Mouse (Mus musculus): ENCODE results near the gene Jak1. TPM values are rescaled to one million over a fixed set of nuclear protein-coding genes. Genes with fewer than 3 reads are reported as not detected.

The Jak1 gene
- polyA plus RNA-seq, 1 experiment: 33.5 TPM

DNA sequence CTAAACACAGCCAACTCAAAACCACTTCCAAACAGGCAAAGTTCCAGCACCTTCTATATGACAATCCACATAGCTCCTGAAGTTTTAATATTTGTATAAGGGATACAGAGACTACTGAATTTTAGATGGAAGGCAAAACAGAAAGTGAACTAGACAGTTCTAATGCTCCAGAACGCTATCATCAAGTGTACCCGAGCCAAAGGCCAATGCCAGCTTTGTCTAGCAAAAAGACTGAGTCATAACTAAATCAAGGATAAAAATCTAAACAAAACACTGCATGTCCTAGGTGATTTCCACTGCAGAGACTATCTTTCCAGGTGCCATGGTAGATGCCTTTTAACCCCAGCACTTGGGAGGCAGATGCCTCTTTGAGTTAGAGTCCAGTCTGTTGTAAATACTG, 68.7 kb downstream of the Jak1 start:
- Histone ChIP-seq H3K4me3 (no peak overlapping the region), H3K4me2 (ENCODE audit: low read depth) (peak overlapping the region; percentile 35), H3K27me3 (ENCODE audit: control insufficient read depth, insufficient read depth, insufficient read length) (no peaks in the 10 kb centered on the region), H3ac (ENCODE audit: control insufficient read depth, insufficient read length) (no peak overlapping the region), H3K79me2 (ENCODE audit: control insufficient read depth, insufficient read depth) (peaks cover 7% of the 10 kb centered on the region), H3K36me3 (ENCODE audit: control insufficient read depth, insufficient read depth) (no peaks in the 10 kb centered on the region)
- TF ChIP-seq MAX (IDR thresholded peaks at IDR 0.05; ENCODE audit: low read depth) (no peak), POLR2AphosphoS2 (IDR thresholded peaks at IDR 0.05; ENCODE audit: insufficient read length, low read depth) (no peak), USF1 (IDR thresholded peaks at IDR 0.05; ENCODE audit: low read depth) (no peak), POLR2A (IDR thresholded peaks at IDR 0.05; ENCODE audit: insufficient read length, low read depth) (no peak), MYOG (IDR thresholded peaks at IDR 0.05; ENCODE audit: control insufficient read depth in 1 of 3, insufficient read depth in 1 of 3, insufficient read length in 2 of 3, low read depth in 2 of 3) (no peak), CEBPB (IDR thresholded peaks at IDR 0.05; ENCODE audit: insufficient read depth, poor library complexity, severe bottlenecking) (no peak), MYOD1 (IDR thresholded peaks at IDR 0.05; ENCODE audit: control insufficient read depth in 1 of 3, insufficient read length in 2 of 3, low read depth in 2 of 3) (no peak), SRF (IDR thresholded peaks at IDR 0.05; ENCODE audit: control insufficient read depth, insufficient read length, low read depth) (no peak), E2F4 (IDR thresholded peaks at IDR 0.05; ENCODE audit: insufficient read depth) (no peak), TCF3 (IDR thresholded peaks at IDR 0.05; ENCODE audit: insufficient read length, low read depth) (no peak), REST (IDR thresholded peaks at IDR 0.05; ENCODE audit: insufficient read depth, insufficient read length) (no peak), TCF12 (IDR thresholded peaks at IDR 0.05; ENCODE audit: insufficient read depth, poor library complexity, severe bottlenecking) (no peak)

DNA sequence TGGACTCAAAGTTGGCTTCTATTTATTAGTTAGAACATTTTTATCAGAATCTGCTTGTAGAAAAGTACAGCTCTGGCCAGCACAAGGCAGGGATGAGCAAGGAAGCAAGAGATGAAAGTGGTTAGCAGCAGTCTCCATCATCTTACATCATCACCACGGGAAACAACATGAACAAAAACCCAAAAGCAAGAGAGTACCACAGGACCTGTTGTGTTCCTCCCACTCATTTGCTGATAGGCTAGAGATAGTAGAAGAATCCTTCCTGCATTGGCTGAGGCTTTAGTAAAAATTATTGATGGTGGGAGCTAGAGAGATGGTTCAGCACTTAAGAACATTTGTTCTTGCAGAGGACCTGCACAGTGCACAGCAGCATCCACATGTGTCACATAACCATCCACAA, 70.9 kb downstream of the Jak1 start:
- Histone ChIP-seq H3K4me2 (ENCODE audit: low read depth) (no peak overlapping the region), H3K27me3 (ENCODE audit: control insufficient read depth, insufficient read depth, insufficient read length) (no peaks in the 10 kb centered on the region), H3ac (ENCODE audit: control insufficient read depth, insufficient read length) (no peak overlapping the region), H3K36me3 (ENCODE audit: control insufficient read depth, insufficient read depth) (peaks cover 13% of the 10 kb centered on the region), H3K79me2 (ENCODE audit: control insufficient read depth, insufficient read depth) (no peaks in the 10 kb centered on the region), H3K4me3 (no peak overlapping the region)
- TF ChIP-seq SRF (IDR thresholded peaks at IDR 0.05; ENCODE audit: control insufficient read depth, insufficient read length, low read depth) (no peak), E2F4 (IDR thresholded peaks at IDR 0.05; ENCODE audit: insufficient read depth) (no peak), CEBPB (IDR thresholded peaks at IDR 0.05; ENCODE audit: insufficient read depth, poor library complexity, severe bottlenecking) (no peak), TCF12 (IDR thresholded peaks at IDR 0.05; ENCODE audit: insufficient read depth, poor library complexity, severe bottlenecking) (no peak), TCF3 (IDR thresholded peaks at IDR 0.05; ENCODE audit: insufficient read length, low read depth) (no peak), REST (IDR thresholded peaks at IDR 0.05; ENCODE audit: insufficient read depth, insufficient read length) (no peak), MAX (IDR thresholded peaks at IDR 0.05; ENCODE audit: low read depth) (no peak), POLR2AphosphoS2 (IDR thresholded peaks at IDR 0.05; ENCODE audit: insufficient read length, low read depth) (no peak), POLR2A (IDR thresholded peaks at IDR 0.05; ENCODE audit: insufficient read length, low read depth) (no peak), MYOG (IDR thresholded peaks at IDR 0.05; ENCODE audit: control insufficient read depth in 1 of 3, insufficient read depth in 1 of 3, insufficient read length in 2 of 3, low read depth in 2 of 3) (no peak), USF1 (IDR thresholded peaks at IDR 0.05; ENCODE audit: low read depth) (no peak)

GRCm38 (mm10) chr4:101192241-101192976, 72.7 kb downstream of the Jak1 start:
- Histone ChIP-seq H3K79me2 (ENCODE audit: control insufficient read depth, insufficient read depth) (no peaks in the 10 kb centered on the region), H3K4me3 (no peak overlapping the region), H3ac (ENCODE audit: control insufficient read depth, insufficient read length) (no peak overlapping the region), H3K4me2 (ENCODE audit: low read depth) (no peak overlapping the region), H3K27me3 (ENCODE audit: control insufficient read depth, insufficient read depth, insufficient read length) (no peaks in the 10 kb centered on the region), H3K36me3 (ENCODE audit: control insufficient read depth, insufficient read depth) (peaks cover 13% of the 10 kb centered on the region)
- TF ChIP-seq POLR2AphosphoS2 (IDR thresholded peaks at IDR 0.05; ENCODE audit: insufficient read length, low read depth) (no peak), SRF (IDR thresholded peaks at IDR 0.05; ENCODE audit: control insufficient read depth, insufficient read length, low read depth) (no peak), POLR2A (IDR thresholded peaks at IDR 0.05; ENCODE audit: insufficient read length, low read depth) (no peak), CEBPB (IDR thresholded peaks at IDR 0.05; ENCODE audit: insufficient read depth, poor library complexity, severe bottlenecking) (no peak), E2F4 (IDR thresholded peaks at IDR 0.05; ENCODE audit: insufficient read depth) (no peak), MYOD1 (IDR thresholded peaks at IDR 0.05; ENCODE audit: control insufficient read depth in 1 of 3, insufficient read length in 2 of 3, low read depth in 2 of 3) (no peak), TCF3 (IDR thresholded peaks at IDR 0.05; ENCODE audit: insufficient read length, low read depth) (no peak), USF1 (IDR thresholded peaks at IDR 0.05; ENCODE audit: low read depth) (no peak), REST (IDR thresholded peaks at IDR 0.05; ENCODE audit: insufficient read depth, insufficient read length) (no peak), TCF12 (IDR thresholded peaks at IDR 0.05; ENCODE audit: insufficient read depth, poor library complexity, severe bottlenecking) (no peak)

DNA sequence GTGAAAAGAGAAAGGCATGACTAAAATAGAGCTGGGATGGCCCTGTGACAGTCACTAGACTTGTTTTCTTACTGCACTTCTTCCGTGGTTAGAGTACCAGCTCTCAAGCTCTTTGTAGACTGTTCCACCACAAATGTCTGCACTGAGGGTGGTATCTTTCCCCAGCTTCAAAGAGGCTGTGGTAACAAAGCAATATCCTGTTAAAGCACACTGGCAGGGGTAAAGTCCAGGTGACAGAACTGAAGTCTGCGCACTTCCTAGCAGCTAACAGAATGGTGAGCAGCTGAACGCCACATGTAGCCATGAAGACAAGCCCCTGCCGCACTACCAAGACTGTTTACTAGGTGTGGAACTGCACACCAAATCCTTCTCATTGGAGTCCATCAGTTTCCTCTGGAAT, 77.7 kb downstream of the Jak1 start:
- Histone ChIP-seq H3K27me3 (ENCODE audit: control insufficient read depth, insufficient read depth, insufficient read length) (no peaks in the 10 kb centered on the region), H3K4me2 (ENCODE audit: low read depth) (no peak overlapping the region), H3K79me2 (ENCODE audit: control insufficient read depth, insufficient read depth) (no peaks in the 10 kb centered on the region), H3ac (ENCODE audit: control insufficient read depth, insufficient read length) (no peak overlapping the region), H3K36me3 (ENCODE audit: control insufficient read depth, insufficient read depth) (peaks cover 19% of the 10 kb centered on the region), H3K4me3 (no peak overlapping the region)
- TF ChIP-seq TCF3 (IDR thresholded peaks at IDR 0.05; ENCODE audit: insufficient read length, low read depth) (no peak), MYOG (IDR thresholded peaks at IDR 0.05; ENCODE audit: control insufficient read depth in 1 of 3, insufficient read depth in 1 of 3, insufficient read length in 2 of 3, low read depth in 2 of 3) (no peak), TCF12 (IDR thresholded peaks at IDR 0.05; ENCODE audit: insufficient read depth, poor library complexity, severe bottlenecking) (no peak), USF1 (IDR thresholded peaks at IDR 0.05; ENCODE audit: low read depth) (no peak), MAX (IDR thresholded peaks at IDR 0.05; ENCODE audit: low read depth) (no peak), REST (IDR thresholded peaks at IDR 0.05; ENCODE audit: insufficient read depth, insufficient read length) (no peak), SRF (IDR thresholded peaks at IDR 0.05; ENCODE audit: control insufficient read depth, insufficient read length, low read depth) (no peak), CEBPB (IDR thresholded peaks at IDR 0.05; ENCODE audit: insufficient read depth, poor library complexity, severe bottlenecking) (no peak), MYOD1 (IDR thresholded peaks at IDR 0.05; ENCODE audit: control insufficient read depth in 1 of 3, insufficient read length in 2 of 3, low read depth in 2 of 3) (no peak), E2F4 (IDR thresholded peaks at IDR 0.05; ENCODE audit: insufficient read depth) (no peak), POLR2AphosphoS2 (IDR thresholded peaks at IDR 0.05; ENCODE audit: insufficient read length, low read depth) (no peak), POLR2A (IDR thresholded peaks at IDR 0.05; ENCODE audit: insufficient read length, low read depth) (no peak)
